Mouse (Mus musculus): Measurements from ENCODE around the gene Spaca7. TPM values are rescaled to one million over a fixed set of nuclear protein-coding genes. Genes with fewer than 3 reads are reported as not detected.

The Spaca7 gene
- total RNA-seq (2023), result not detected

GRCm38 (mm10) chr8:12572814-12573534, at the start of gene Spaca7:
Spaca7 (plus strand) TSS chr8:12573029.

Other genes starting within 250 kb of the Spaca7 start
- gene Sox1, start 177.7 kb upstream of the Spaca7 start, total RNA-seq (2023), result not detected
- gene Tubgcp3, start 99.2 kb downstream of the Spaca7 start, total RNA-seq (2023), result 10 to 100 TPM; 52.1 to 55.8 TPM
- under 1 TPM; 0.62 to 0.84 TPM for gene Atp11a, start 184.0 kb downstream of the Spaca7 start, total RNA-seq (2023)

Data from B cell, adult 67 days (primary cell).